ENCODE assay signal across 8 mouse cellular contexts in the genomic region with DNA sequence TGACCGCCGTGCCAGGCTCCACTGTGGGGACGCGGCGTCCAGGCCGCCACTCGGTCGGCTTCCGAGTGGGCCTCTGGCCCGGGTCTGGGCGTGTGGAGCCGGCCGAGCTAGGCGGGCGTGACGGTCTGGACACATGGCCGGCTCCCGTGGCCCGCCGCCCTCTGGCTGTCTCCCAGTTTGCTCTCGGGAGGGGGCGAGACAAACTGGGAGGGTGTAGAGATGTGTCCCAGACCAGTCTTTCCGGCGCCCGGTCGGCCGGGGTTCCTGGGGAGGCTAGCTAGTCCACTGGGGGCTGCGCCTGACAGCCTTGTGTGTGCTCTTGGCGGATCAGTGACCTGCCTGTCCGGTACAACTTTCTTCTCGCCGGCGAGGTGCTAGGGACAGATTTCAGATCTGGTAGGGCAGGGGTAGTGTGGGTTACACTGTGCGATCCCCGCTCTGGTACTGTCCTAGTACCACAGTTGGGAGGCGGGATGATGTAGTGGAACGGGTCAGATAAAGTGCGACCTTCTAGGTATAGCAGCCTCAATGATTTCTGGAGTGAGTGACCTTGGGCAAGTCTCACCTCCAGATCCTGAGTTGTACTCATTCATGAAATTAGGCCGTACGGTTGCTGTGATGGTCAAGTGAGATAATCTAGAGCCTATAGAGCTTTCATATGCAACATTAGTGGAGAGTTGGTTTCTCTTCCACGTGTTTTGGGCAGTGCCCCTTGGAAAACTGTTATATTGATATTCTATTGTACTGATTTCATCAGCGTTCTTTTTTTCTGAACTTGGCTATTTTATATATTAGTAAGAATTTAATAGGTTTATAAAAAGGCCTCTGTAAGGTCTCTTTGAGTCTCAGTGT. TPM values are rescaled to one million over a fixed set of nuclear protein-coding genes. Genes with fewer than 3 reads are reported as not detected.
DNase-seq lines count a peak whose midpoint lies in the region; ATAC-seq and TF ChIP-seq lines count a peak whose summit lies in the region.

No protein-coding gene starts in this region.

- no peaks in the 10 kb centered on the region for H3K36me3 ChIP-seq in hindbrain, embryonic 12.5 days

- TF ChIP-seq CTCF in cerebellum, adult 2 months (IDR thresholded peaks at IDR 0.05; ENCODE audit: borderline replicate concordance, insufficient read depth, low read depth, low read length), result no peak

- H3K9me3 ChIP-seq in hindbrain, embryonic 12.5 days (replicated peaks), result no peaks in the 10 kb centered on the region

- TF ChIP-seq POLR2A in cerebellum, adult 2 months (IDR thresholded peaks at IDR 0.05; ENCODE audit: borderline replicate concordance, insufficient read depth, low read length), result no peak

- H3K27me3 ChIP-seq in cerebellum, adult 2 months (ENCODE audit: control insufficient read depth, insufficient read depth, low read length), result no peaks in the 10 kb centered on the region
- no peaks in the 10 kb centered on the region for H3K27me3 ChIP-seq in hindbrain, embryonic 12.5 days

- H3K4me3 ChIP-seq in cerebellum, adult 2 months (replicated peaks; ENCODE audit: insufficient read depth, low read depth, low read length), result peak overlapping the region; percentile 85
- H3K4me3 ChIP-seq in hindbrain, embryonic 12.5 days, result peak overlapping the region; percentile 99

- ATAC-seq in hindbrain, embryonic 12.5 days (ENCODE audit: low FRiP score), result peak; percentile 87

- DNase-seq in Muller cell, postnatal 12 days (ENCODE audit: inconsistent ontology term), result peak; percentile 80
- DNase-seq in cerebellum, adult 2 months, result peak; percentile 63 to 66
- peak; percentile 8 to 21 for DNase-seq in frontal cortex, postnatal 25 days (ENCODE audit: low spot score in 2 of 2)
- DNase-seq in layer of hippocampus, postnatal 25 days (ENCODE audit: extremely low spot score in 1 of 2, low spot score in 1 of 2), result peak; percentile 10 to 37
- DNase-seq in lung, postnatal 14 days, result peak; percentile 60
- DNase-seq in right cerebral cortex, adult 18-20 months, result peak; percentile 20
- peak; percentile 61 for DNase-seq in urinary bladder, postnatal 14 days (ENCODE audit: low spot score)

- H3K4me1 ChIP-seq in cerebellum, adult 2 months (ENCODE audit: control insufficient read depth, insufficient read depth, low read length), result peaks cover 2% of the 10 kb centered on the region; the same call in 1 of the 2 replicates
- H3K4me1 ChIP-seq in hindbrain, embryonic 12.5 days, result peaks cover 6% of the 10 kb centered on the region

- under 1% methylated on average over 42 of the region's 42 CpGs for WGBS in cerebellum, adult 2 months
- WGBS in hindbrain, embryonic 12.5 days, result under 1% methylated on average over 32 of the region's 42 CpGs

- peak overlapping the region; percentile 92 for H3K4me2 ChIP-seq in hindbrain, embryonic 12.5 days (replicated peaks)

- H3K27ac ChIP-seq in cerebellum, adult 2 months (ENCODE audit: insufficient read depth, low read length), result peak overlapping the region; percentile 69
- peak overlapping the region; percentile 90 for H3K27ac ChIP-seq in hindbrain, embryonic 12.5 days

- H3K9ac ChIP-seq in hindbrain, embryonic 12.5 days, result peak overlapping the region; percentile 97

RNA-seq across cellular contexts. Expression of a gene that starts 0.8 kb away (rescaled TPM):
- 46.5 and 50.8 TPM in 2 replicates for polyA plus RNA-seq in cerebellum, adult 2 months (2012; rRNA removed)
- polyA plus RNA-seq in hindbrain, embryonic 12.5 days (2016; fragmentation: Nextera tagmentation; extraction: Ambion mirVana), result 47.1 and 47.9 TPM in 2 replicates
- 100 to 1,000 TPM in 1 of 2 experiments, 10 to 100 TPM in 1; 99.5 to 104 TPM for total RNA-seq in layer of hippocampus, postnatal 25 days (2021)

RNA-seq across cellular contexts. Expression of a gene that starts 32.1 kb away (rescaled TPM):
- polyA plus RNA-seq in cerebellum, adult 2 months (2012; rRNA removed), result 61.8 and 66.0 TPM in 2 replicates
- 72.0 and 88.0 TPM in 2 replicates for polyA plus RNA-seq in hindbrain, embryonic 12.5 days (2016; fragmentation: Nextera tagmentation; extraction: Ambion mirVana)
- total RNA-seq in layer of hippocampus, postnatal 25 days (2021), result 10 to 100 TPM; 48.6 to 49.9 TPM

RNA-seq across cellular contexts. Expression of a gene that starts 42.2 kb away (rescaled TPM):
- polyA plus RNA-seq in cerebellum, adult 2 months (2012; rRNA removed), result 16.0 and 16.7 TPM in 2 replicates
- polyA plus RNA-seq in hindbrain, embryonic 12.5 days (2016; fragmentation: Nextera tagmentation; extraction: Ambion mirVana), result 23.5 and 23.7 TPM in 2 replicates
- total RNA-seq in layer of hippocampus, postnatal 25 days (2021), result 10 to 100 TPM; 11.1 to 12.0 TPM

RNA-seq across cellular contexts. Expression of a gene that starts 58.6 kb away (rescaled TPM):
- polyA plus RNA-seq in cerebellum, adult 2 months (2012; rRNA removed), result 270 TPM in 2 replicates
- 54.4 and 56.5 TPM in 2 replicates for polyA plus RNA-seq in hindbrain, embryonic 12.5 days (2016; fragmentation: Nextera tagmentation; extraction: Ambion mirVana)
- total RNA-seq in layer of hippocampus, postnatal 25 days (2021), result 100 to 1,000 TPM; 214 to 220 TPM

Comparison
In these comparisons a context has a peak if more than half of its experiments do, and no peak if none do; other contexts are left out.
1. Peak in every context shown above with its lines: DNase-seq, ATAC-seq, H3K4me3 ChIP-seq and H3K27ac ChIP-seq.
2. DNase-seq: peak in every context shown above with its lines; median percentile 80 in Muller cell, postnatal 12 days; 64 in cerebellum, adult 2 months; 61 in urinary bladder, postnatal 14 days; 60 in lung, postnatal 14 days; 24 in layer of hippocampus, postnatal 25 days; 20 in right cerebral cortex, adult 18-20 months; 14 in frontal cortex, postnatal 25 days.